Mouse (Mus musculus) layer of hippocampus, adult 18-20 months (tissue): ENCODE results near the gene Cenpt. TPM values are rescaled to one million over a fixed set of nuclear protein-coding genes. Genes with fewer than 3 reads are reported as not detected.
"Not testable (repeated sequence)": the region's sequence is repeated elsewhere in the genome, so short reads cannot be mapped to it uniquely, and the experiment has no call there.

Experiments used
- DNase-seq, 2 experiments: peaks; one replicate each; pipeline ENCODE4 v3.0.0; 2022; ENCODE audit warnings: low spot score in 2 of 2
- total RNA-seq, 2 experiments: library from RNA; stranded (reverse); gene quantifications; 2 replicates each; pipeline ENCODE4 v1.2.3; 2021

The Cenpt gene
- total RNA-seq, 2 experiments from 2014 or later = 12.6 to 12.9 TPM

DNA sequence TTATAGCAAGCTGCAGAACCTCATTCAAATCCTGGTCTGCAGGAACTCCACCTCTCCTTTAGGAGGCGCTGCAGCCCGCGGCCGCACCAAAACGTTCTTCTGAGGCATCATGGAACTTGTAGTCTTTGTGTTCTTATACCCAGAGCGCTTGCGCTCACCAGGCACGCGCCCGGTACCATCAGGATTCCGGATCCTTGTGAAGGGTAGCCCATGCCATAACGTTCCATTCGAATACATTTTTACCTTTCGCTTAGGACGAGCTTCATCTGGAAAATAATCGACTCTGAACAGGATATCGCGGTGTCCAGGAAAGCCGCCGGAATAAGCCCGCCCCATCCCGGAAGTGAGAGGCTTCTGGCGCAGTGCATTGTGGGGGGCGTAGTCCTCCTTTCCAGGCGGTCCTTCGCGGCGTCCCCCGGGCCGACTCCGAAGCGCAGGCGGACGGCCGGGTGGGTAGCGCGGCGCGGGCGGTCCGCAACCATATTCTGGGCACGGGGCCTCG lies 1.7 kb upstream of the Cenpt start, which contains the start of gene Thap11:
Gene Thap11, plus strand, starts transcription at position 418 of the 502 bp plus-strand sequence.
- DNase-seq = peak; percentile 86 to 93

DNA sequence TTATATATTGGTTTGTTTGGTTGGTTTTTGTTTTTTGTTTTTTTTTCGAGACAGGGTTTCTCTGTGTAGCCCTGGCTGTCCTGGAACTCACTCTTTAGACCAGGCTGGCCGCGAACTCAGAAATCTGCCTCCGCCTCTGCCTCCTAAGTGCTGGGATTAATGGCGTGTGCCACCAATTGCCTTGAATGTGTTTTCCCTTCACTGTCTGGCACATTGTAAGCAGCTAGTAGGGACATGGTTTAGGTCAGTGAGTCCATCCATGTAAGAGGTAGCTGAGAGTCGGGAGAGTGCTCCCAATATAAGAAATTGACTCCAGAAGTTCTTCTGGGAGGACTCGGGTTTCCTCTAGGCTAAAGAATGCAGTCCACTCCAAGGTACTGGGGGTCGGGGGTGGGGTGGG lies 1.2 kb upstream of the Cenpt start:
- DNase-seq = no peak

DNA sequence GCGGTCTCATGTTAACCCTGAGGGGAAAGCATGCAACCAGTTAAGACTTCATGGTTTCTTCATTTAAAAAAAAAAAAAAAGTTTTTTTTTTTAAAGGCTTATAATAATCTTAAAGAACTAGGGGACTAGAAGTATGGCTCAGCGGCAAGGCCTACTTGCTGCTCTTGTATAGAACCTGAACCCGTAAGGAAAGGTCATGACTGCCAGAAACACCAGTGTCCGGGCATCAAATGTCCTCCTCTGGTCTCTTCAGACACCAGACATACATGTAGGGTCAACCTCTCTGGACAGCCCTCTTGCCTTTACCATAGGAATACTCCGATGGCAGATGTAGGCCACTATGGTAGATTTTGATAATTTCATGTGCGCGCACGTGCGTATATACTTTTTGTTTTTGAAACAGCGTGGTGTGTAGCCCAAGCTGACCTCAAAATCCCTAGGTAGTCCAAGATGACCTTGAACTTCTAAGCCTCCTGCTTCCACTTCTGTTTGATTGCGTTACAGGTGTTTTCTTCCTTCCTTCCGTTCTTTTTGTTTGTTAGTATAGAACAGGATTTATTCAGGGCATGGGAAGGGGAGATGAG lies 840 bp downstream of the Cenpt start:
- no peak for DNase-seq

DNA sequence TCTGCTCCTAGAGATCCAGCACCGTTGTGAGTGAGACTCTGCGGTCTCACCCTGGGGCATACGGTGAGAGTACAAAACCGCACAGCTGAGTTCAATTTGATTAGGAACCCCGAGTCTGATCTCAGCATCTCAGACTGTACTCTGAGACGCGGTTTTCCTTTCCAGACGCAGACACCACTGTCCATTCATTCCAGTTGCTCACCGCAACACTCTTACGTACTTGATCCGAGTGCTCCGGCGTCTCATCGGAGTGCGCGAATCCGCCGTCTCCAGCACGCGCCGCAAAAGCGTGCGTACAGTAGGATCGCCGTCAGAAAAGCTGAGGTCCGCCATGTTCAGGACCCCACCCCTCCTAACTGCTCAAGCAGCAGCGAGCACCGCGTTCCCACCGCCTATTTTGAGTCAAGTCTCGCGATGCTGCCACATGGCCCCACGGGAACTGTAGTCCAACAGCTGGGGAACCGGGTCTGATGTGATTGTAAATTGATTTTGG lies 1.4 kb downstream of the Cenpt start:
- peak; percentile 85 to 93 for DNase-seq

DNA sequence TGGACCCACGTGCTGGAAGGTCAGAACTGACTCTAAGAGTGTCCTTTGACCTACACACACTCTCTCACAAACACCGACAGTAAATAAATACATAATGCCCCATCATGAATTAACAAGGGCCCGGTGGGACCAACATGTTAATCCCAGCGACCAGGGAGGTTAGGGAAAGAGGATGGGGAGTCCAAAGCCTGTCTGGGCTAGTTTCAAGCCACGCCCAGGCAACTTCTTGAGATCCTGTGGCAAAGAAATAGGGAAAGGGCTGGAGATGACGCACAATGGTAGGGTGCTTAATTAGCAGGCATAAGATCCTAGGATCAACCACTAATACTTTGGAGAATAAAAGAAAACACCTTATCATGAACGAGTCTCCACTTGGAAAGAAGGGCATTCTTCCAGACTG lies 2.5 kb downstream of the Cenpt start:
- no peak for DNase-seq

DNA sequence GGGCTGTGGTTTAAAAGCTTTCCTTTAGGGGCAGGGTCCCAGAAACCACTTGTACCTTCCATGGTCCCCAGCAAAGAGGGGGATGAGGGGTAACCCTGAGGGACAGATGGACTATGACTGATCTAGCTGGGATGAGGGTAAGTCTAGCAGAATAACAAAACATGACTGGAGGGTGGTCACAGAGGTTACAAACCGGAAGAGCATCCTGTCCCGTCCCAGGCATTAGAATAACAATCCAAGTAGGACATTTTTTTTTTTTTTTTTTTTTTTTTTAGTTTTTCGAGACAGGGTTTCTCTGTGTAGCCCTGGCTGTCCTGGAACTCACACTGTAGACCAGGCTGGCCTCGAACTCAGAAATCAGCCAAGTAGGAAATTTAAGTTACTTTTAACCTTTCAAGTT lies 3.1 kb downstream of the Cenpt start:
- DNase-seq = no peak

DNA sequence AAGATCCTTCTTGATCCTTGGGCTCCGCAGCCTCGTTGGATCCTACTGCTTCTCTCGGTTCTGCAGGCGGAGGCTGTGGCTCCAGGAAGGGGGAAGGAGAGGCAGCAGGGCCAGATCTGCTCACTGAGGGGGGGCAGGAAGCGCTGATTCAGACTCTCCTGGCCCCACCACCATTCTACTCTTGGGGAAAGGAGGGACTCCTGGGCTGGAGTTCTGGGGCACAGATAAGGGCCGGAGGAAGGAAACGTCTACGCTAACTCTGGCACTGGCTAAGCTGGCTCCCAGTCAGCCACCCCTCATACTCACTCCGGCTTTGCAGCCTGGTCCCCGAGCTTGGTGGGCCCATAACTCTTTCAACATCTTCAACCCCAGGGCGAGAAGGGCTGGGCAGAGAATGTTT lies 6.4 kb downstream of the Cenpt start:
- no peak for DNase-seq

DNA sequence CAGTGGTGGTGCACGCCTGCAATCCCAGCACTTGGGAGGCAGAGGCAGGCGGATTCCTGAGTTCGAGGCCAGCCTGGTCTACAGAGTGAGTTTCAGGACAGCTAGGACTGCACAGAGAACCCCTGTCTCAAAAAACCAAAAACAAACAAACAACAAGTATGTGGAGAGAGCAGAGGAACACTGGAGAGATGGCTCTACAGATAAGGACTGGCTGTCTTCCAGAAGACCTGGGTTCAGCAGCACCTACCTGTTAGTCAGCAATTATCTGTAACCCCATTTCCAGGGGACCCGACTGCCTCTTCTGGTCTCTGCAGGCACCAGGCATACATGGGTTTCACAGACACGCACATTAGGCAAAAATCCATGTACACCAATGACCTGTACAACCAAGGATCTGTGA lies 13.9 kb downstream of the Cenpt start:
- no peak for DNase-seq

DNA sequence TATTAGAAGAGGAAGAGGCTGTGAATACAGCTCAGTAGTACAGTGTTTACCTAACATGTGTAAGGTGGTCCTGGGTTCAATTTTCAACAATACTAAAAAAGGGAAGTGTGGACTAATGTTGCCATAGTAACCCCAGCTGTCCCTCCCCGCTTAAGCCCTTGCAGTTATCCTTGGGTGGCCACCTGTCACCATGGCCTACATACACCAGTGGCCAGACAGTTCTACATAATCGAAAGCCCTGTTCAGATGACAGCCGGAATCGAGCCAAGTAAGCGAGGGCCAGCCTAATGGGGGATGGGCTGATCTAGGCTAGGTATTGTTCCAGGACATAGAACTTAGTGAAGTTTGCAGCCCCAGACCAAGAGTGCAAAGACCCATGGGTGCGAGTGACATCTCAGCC lies 16.1 kb downstream of the Cenpt start:
- DNase-seq = no peak

DNA sequence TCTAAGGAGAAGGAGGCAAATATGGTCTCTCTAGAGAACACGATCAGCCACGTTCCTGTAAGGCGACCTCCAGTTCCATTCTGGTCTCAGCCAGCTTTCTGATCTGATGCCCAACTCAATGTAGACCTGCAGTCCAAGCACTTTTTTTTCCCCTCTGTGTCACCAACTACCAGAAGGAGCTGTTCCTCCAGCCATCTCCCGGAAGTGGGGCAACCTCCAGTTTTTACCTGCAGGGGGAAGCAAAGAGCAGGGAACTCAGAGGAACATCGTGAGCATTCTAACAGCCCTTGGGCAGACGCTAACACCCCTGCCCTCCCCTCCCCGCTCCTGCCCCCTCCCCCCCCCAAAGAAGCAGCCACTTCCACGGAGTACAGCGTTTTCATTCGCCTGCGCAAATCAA lies 17.8 kb downstream of the Cenpt start:
- peak; percentile 26 to 68 for DNase-seq

DNA sequence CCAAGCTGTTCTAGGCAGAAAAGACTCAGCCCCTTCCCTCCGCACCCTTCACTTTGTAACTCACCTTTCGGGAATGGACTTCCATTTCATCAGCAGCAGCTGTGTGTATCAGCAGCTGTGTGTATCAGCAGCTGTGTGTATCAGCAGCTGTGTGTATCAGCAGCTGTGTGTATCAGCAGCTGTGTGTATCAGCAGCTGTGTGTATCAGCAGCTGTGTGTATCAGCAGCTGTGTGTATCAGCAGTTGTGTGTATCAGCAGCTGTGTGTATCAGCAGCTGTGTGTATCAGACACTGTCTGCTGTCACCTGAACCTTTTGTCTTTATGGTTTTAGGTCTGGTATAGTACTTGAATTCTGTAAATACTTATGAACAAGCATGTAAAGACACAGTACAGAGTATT lies 19.3 kb downstream of the Cenpt start:
- not testable (repeated sequence) for DNase-seq

DNA sequence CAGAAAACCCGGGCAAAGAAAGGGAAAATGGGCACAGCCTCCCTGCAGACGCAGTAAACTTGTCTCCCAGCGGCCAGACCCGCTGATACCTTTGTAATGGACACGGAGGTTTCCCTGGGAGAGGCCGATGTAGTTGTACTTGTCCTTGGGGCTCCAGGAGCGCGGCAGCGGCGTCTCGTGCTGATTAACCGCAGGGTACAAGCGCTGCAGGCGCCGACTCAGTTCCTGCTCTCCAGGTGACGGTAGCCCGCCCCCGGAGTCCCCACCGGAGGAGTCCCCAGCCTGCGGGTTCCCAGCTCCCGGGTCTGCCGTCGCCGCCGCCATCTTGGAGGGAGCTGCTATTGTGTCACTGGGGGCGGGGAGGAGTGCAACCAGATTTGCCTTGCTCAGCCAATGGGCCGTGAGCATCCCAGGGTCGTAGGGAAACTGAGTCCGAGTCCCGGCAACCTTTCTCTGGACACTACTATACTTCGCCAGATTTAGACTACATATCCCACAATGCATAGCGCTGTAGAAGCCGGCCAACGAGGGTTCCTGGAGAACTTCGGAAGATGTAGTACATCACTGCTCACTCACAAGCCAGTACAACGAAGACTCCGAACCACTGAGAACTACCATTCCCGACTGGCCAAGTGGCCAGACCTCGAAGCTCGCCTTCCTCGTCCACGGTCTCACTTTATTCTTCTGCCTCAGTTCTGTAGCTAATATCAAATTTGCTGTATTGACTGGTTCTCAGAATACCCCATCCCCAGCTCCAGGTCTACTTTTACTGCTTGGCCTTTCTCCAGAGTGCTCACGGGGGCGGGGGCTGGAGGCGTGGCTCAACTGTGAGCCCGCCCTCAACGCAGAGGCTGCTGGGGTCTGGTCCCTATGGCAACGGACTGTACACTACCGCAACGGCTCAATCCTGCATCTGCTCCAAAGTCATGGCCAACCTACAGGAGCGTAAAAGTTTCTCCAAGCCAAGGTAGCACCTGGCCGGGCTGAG lies 25.9 kb downstream of the Cenpt start, which contains the start of the genes Ranbp10 and Tsnaxip1:
Gene Ranbp10, minus strand, starts transcription at position 490 of the 988 bp plus-strand sequence.
Gene Tsnaxip1, plus strand, starts transcription at position 871 of the 988 bp plus-strand sequence.
- DNase-seq = peak; percentile 97 to 99

DNA sequence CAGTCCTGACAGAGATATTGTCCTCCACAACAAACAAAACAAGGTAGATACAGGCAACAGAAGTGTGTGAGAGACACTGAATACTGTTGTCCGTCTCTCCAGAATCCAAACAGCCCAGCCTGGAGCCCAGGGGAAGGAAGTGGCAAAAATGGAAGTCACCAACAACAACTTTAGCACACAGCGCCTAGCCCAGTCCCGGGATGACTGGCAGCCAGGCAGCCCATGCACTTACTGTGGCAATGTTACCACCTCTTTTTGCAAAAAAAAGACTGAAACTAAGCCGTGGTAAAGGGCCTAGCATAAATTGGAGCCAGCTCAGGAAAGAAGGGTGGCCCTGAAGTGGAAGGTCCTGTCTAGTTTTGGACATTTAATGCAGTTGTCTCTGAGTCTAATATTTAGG lies 26.7 kb downstream of the Cenpt start:
- DNase-seq = no peak

DNA sequence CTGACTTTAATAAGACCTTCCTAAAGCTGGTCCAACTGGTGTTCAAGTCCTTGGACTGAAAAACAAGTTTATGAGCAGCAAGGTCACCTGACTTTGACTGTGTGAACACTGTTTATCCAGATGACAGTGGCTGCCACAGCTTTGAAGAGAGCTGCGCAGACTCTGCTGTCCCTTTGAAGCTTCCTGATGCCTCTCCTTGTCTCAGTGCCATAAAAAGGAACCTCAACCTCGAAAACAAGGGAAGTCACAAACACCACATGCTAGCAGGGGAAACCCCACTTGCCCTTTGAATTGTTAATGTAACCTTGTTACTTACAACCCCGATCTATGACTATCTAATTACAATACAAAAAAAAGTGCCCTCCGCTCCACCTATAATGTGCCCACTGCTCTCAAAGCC lies 27.6 kb downstream of the Cenpt start:
- no peak for DNase-seq

DNA sequence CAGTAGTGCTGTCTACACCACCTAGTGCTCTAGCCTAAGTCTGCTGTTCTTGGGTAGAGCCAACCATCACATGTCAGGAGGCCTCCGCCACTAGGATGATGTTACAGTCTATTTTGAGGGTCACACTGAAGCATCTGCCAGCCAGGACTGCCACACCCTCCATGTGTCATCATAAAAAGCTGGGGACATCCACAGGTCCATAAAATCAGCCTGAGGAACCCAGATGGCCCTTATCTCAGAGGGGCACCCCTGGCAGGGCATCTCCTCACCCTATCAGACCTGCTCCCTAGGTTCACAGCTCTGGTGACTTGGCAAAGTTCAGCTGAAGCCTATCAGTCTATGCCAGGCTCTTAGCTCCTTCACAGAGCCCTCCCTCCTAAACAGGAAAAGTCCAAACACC lies 32.2 kb downstream of the Cenpt start:
- no peak for DNase-seq

DNA sequence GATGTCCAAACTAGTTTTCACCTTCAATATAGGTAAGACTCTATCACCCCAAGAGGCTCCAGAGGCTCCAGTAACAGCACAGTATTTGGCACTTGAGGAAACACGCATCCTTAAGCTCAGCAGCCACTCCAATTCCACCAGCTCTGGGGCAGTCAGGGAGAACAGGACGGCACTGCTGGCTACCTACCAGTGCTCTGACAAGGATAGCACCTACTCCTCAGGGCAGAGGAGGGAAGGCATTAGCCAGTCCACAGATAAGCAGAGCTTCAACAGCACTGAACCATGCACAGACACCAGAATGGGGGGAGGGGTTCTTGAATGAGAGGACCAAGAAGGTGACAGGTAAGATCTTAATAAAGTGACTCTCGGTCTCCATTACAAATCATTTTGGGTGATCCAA lies 33.4 kb downstream of the Cenpt start:
- no peak for DNase-seq

DNA sequence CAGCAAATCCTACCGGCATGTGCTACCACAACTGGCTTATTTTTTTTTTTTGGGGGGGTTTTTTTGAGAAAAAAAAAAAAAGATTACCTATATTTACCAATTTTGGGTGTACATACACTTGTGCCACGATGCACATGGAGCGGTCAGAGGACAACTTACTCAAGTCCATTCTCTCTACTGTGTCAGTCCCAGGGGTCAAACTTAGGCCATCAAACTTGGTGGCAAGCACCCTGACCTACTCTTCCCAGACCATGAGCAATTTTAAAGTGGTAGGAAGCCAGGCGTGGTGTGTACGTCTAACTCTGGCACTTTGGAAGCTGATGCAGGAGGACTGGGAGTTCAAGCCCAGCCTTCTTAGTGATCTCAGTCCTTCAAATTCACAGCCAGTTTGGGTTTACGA lies 39.8 kb downstream of the Cenpt start:
- no peak for DNase-seq

DNA sequence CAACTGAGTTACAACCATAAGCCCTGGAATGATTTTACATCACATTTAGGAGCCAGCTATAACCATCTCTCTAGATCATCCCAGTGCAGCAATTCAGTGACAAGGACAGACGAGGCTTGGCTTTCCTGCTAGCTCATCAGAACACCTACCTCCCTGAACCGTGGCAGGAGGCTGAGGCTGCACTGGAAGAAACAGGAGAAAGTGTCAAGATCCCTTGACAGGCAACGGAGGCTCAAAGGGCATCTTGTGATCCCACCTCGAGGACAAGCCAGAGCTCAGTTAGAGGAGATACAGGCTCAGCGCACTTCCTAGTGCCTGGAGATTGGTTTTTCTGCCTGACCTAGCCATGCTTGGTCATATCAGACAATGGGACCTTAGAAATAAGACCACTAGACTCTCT lies 40.6 kb downstream of the Cenpt start:
- DNase-seq = no peak

DNA sequence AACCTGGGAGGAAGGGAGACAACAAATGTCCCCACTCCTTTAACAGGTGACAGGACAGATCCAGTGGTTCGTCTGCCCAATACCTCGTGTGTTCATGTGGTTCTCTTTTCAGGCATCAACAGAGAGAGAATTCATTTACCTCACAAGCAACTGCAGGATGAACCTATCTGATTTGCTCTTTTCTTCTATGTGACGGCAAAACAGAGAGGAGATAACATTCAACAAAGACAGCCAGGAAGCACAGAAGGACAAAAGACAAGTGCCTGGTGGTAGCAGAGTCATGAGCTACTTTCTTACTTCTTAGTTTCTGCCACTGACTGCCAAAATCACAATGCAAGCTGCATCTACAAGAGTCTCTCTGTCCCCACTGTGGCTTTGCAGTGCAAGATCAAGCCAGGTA lies 41.5 kb downstream of the Cenpt start:
- DNase-seq = no peak

DNA sequence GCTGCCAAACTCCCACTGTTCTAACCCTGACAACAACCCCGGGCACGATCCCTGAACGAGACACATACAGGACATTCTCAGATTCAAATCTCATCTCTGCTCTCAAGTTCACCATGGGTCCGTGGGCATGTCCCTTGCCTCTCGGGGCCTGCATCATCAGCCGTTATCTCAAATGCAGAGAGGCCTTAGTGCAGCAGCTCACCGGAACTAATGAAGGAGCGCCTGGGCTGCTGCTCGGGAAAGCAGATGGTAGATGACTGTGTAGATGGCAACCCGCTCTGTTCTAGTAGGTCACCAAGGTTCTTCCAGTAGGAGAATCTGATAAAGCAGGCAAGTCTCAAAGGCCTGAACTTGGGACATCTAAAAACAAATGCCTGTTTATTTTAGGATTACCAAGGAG lies 42.0 kb downstream of the Cenpt start:
- DNase-seq = no peak

DNA sequence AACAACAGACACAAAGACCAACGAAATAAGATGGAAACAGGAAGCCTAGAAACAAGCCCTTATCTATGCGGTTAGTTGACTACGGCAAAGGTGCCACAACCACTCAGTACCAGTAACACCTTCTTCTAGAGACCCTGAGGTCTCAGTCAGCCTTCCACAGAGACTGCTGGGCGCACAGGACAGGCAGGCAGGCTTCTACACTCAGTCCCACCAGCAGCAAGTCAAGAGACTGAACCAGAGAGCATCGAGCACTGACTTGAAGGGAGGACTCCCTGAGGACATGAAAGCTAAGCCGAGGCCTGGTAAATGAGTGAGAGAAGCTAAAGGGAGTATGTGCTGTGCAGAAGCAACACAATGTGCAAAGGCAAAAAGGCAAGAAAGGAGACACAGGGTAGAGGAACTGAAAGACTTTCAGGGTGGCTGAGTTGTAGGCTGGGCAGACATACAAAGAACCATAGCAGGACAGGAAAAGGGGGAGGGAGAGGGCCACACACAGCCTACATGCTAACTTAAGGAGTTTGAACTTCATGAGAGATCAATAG lies 42.8 kb downstream of the Cenpt start:
- DNase-seq = no peak

DNA sequence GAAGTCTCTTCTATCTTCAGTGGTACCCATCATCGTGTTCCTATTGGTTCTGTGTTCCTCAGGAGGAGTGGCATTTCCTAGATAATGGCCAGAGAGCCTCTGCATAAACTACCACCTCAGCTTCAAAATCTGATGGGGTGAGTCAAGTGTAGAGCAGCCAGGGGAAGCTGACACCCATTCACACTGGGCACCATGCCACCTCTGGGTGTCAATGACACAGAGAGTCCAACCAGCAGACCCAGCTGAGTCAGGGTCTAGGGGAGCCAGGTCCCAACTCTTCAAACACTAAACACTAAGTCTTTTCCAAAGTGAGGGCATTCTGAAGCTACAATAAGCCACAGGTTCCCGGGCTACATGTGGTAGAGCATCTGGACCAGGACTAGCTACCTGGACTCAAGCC lies 44.6 kb downstream of the Cenpt start:
- DNase-seq = no peak
